Mouse (Mus musculus) erythroblast, embryonic 14.5 days (primary cell): ENCODE measurements around the gene Ctdspl.

Experiments
- GATA1 ChIP-seq: IDR thresholded peaks from 2 replicates; pipeline ENCODE4 v1.6.1; 2012; ENCODE audit warnings: low read length, inconsistent platforms, mixed read lengths
- TAL1 ChIP-seq: IDR thresholded peaks from 3 replicates; pipeline ENCODE4 v1.6.1; 2012; ENCODE audit warnings: low read length, inconsistent platforms, mixed read lengths

DNA sequence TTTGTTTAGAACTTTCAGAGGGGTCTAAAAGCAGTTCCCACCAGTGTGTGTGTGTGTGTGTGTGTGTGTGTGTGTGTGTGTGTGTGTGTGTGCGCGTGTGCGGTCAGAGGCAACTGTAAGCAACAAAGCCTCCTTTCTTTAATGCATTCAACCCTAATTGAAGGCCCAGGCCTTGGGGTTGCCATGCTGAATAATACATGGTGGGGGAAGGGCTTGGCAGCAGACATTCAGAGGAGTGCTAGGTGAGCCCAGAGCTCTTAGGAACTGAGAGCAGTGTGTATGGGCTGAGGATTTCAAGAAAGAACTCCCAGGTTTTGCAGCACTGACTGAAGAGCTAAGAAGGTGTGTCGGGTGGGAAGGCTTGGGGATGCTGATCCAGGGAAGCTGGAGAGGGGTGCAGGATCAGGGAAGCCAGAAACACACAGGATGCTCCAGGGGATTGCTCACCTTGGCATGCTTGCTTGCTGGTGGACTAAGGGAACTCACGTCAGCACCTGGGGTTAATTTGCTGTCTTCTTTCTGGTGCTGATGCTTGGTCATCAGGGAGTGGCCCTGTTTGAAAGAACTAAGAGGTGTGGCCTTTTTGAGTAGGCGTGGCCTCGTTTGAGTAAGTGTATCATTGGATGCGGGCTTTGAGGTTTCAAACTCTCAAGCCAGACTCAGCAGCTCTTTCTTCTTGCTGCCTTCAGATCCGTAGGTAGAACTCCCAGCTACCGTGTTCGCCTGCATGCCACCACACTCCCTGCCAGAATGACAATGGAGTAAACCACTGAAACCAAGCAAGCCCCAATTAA, 62.7 kb downstream of the Ctdspl start:
- TF ChIP-seq GATA1 (no peak), TAL1 (no peak)
